Mouse (Mus musculus) liver, embryonic 14 days (tissue): ENCODE data around the gene Siah2. TPM values are rescaled to one million over a fixed set of nuclear protein-coding genes. Genes with fewer than 3 reads are reported as not detected.

ENCODE experiments used
- polyA plus RNA-seq: library from polyadenylated mRNA; depleted of rRNA; stranded (reverse); fragments of >200 nt; gene quantifications from 2 replicates; pipeline ENCODE4 v1.2.3, GENCODE M21; 2012; rRNA removed

Gene Siah2
- 4.3 and 4.9 TPM in 2 replicates for polyA plus RNA-seq

GRCm38 (mm10) chr3:58691997-58692721 is at the start of gene Siah2:
Gene Siah2 (minus strand): TSS chr3:58692400.

GRCm38 (mm10) chr3:58636406-58637295 is 55.5 kb downstream of the Siah2 start, which contains the start of gene Erich6:
Gene Erich6 (minus strand): TSS chr3:58637207.

Other genes starting within 250 kb of the Siah2 start
- 39.3 and 48.8 TPM in 2 replicates for gene Eif2a, start 166.6 kb downstream of the Siah2 start, polyA plus RNA-seq
- 26.6 and 32.1 TPM in 2 replicates for gene Serp1, start 166.5 kb downstream of the Siah2 start, polyA plus RNA-seq
- 26.9 and 35.7 TPM in 2 replicates for gene Selenot, start 115.8 kb downstream of the Siah2 start, polyA plus RNA-seq
- not detected in 2 replicates for gene Erich6, start 55.2 kb downstream of the Siah2 start, polyA plus RNA-seq
- not detected in 2 replicates for gene Mindy4b-ps, start 129.9 kb upstream of the Siah2 start, polyA plus RNA-seq
- gene Clrn1, start 192.9 kb upstream of the Siah2 start, polyA plus RNA-seq, result not detected in 2 replicates